Mouse (Mus musculus): Measurements from ENCODE around the gene Ccl1. TPM values are rescaled to one million over a fixed set of nuclear protein-coding genes. Genes with fewer than 3 reads are reported as not detected.

The Ccl1 gene
- total RNA-seq, 2 experiments from 2014 or later = not detected

Other genes with a start within 250 kb of the Ccl1 start
- not detected for gene Ccl11, start 247.9 kb downstream of the Ccl1 start, total RNA-seq (2021)
- under 1 TPM in 1 of 2 experiments, not detected in 1; 0.81 TPM for gene Ccl12, start 203.8 kb downstream of the Ccl1 start, total RNA-seq (2021)
- gene Ccl8, start 190.5 kb downstream of the Ccl1 start, total RNA-seq (2021) = not detected
- gene Tmem132e, start 83.2 kb upstream of the Ccl1 start, total RNA-seq (2021) = 1 to 10 TPM; 7.2 to 8.3 TPM

Data from layer of hippocampus, postnatal 36 days (tissue).